Mouse (Mus musculus) MEL (cell line): ENCODE measurements around the gene Zfand3. TPM values are rescaled to one million over a fixed set of nuclear protein-coding genes. Genes with fewer than 3 reads are reported as not detected.

Experiments
- DNase-seq: peaks from one replicate; pipeline ENCODE4 v3.0.0; 2011; ENCODE audit warnings: low read depth, low spot score
- H3K27ac ChIP-seq: 2 replicates; pipeline ENCODE4 v1.5.1; 2012; ENCODE audit warnings: low read depth, mild to moderate bottlenecking, control low read depth, low read length, moderate library complexity; ENCODE audit not compliant: control insufficient read depth
- H3K27me3 ChIP-seq, 2 experiments: fragments of 150-350 bp in 1 of 2; sonication (generic) in 1 of 2; 2 replicates each; pipeline ENCODE4 v1.6.1; 2012; ENCODE audit warnings: low read length in 2 of 2, mild to moderate bottlenecking in 2 of 2, improper control_type of control experiment in 1 of 2, moderate library complexity in 1 of 2; ENCODE audit not compliant: insufficient read depth in 2 of 2, control insufficient read depth in 1 of 2
- H3K36me3 ChIP-seq, 2 experiments: 2 replicates each; pipeline ENCODE4 v1.6.1; 2012 to 2014; ENCODE audit warnings: low read length in 2 of 2, improper control_type of control experiment in 1 of 2, inconsistent platforms in 1 of 2, mild to moderate bottlenecking in 1 of 2; ENCODE audit not compliant: insufficient read depth in 2 of 2, control insufficient read depth in 1 of 2
- H3K4me1 ChIP-seq, 2 experiments: fragments of 150-350 bp in 1 of 2; sonication (generic) in 1 of 2; 2 replicates each; pipeline ENCODE4 v1.6.1; 2012; ENCODE audit warnings: low read length in 2 of 2, improper control_type of control experiment in 1 of 2, mild to moderate bottlenecking in 1 of 2; ENCODE audit not compliant: insufficient read depth in 2 of 2, control insufficient read depth in 1 of 2
- H3K4me3 ChIP-seq, 2 experiments: fragments of 150-350 bp in 1 of 2; sonication (generic) in 1 of 2; 2 replicates each; pipeline ENCODE4 v1.5.1; 2012; ENCODE audit warnings: low read depth in 2 of 2, low read length in 2 of 2, mild to moderate bottlenecking in 2 of 2, moderate library complexity in 2 of 2, control low read depth in 1 of 2, improper control_type of control experiment in 1 of 2; ENCODE audit not compliant: control insufficient read depth in 1 of 2, insufficient read depth in 1 of 2
- H3K79me2 ChIP-seq: 2 replicates; pipeline ENCODE4 v1.6.1; 2012; ENCODE audit warnings: mild to moderate bottlenecking, low read length, moderate library complexity; ENCODE audit not compliant: control insufficient read depth, poor library complexity, insufficient read depth
- H3K9ac ChIP-seq: 2 replicates; pipeline ENCODE4 v1.6.1; 2012; ENCODE audit warnings: low read depth, mild to moderate bottlenecking, control low read depth, low read length, moderate library complexity; ENCODE audit not compliant: control insufficient read depth, poor library complexity, severe bottlenecking
- H3K9me3 ChIP-seq: fragments of 150-350 bp; sonication (generic); replicated peaks from 2 replicates; pipeline ENCODE4 v1.6.1; 2012; ENCODE audit warnings: mild to moderate bottlenecking, low read length, improper control_type of control experiment, moderate library complexity; ENCODE audit not compliant: insufficient read depth
- CHD1 ChIP-seq: IDR thresholded peaks from 2 replicates; pipeline ENCODE4 v1.6.1; 2012; ENCODE audit warnings: low read depth, mild to moderate bottlenecking, inconsistent platforms, low read length, improper control_type of control experiment
- CHD2 ChIP-seq: IDR thresholded peaks from 2 replicates; pipeline ENCODE4 v1.6.1; 2011; ENCODE audit warnings: low read length, improper control_type of control experiment
- CTCF ChIP-seq, 3 experiments: IDR thresholded peaks in 2 of 3; conservative IDR thresholded peaks in 1 of 3; 2 replicates each; pipeline ENCODE4 v1.5.1; 2011 to 2012; ENCODE audit warnings: low read length in 3 of 3, low read depth in 2 of 3, mild to moderate bottlenecking in 2 of 3, improper control_type of control experiment in 1 of 3, inconsistent platforms in 1 of 3, mixed read lengths in 1 of 3, moderate library complexity in 1 of 3; ENCODE audit not compliant: control insufficient read depth in 1 of 3, insufficient read depth in 1 of 3, poor library complexity in 1 of 3, severe bottlenecking in 1 of 3
- E2F4 ChIP-seq: IDR thresholded peaks from 2 replicates; pipeline ENCODE4 v1.6.1; 2011; ENCODE audit warnings: low read depth, low read length, improper control_type of control experiment, borderline replicate concordance
- ETS1 ChIP-seq: IDR thresholded peaks from 2 replicates; pipeline ENCODE4 v1.6.1; 2012; ENCODE audit warnings: low read depth, mild to moderate bottlenecking, inconsistent platforms, low read length, improper control_type of control experiment, moderate library complexity
- GABPA ChIP-seq: IDR thresholded peaks from 2 replicates; pipeline ENCODE4 v1.6.1; 2012; ENCODE audit warnings: low read depth, mild to moderate bottlenecking, inconsistent platforms, low read length, improper control_type of control experiment, moderate library complexity
- GATA1 ChIP-seq: IDR thresholded peaks from 2 replicates; pipeline ENCODE4 v1.6.1; 2011; ENCODE audit warnings: low read depth, low read length, improper control_type of control experiment
- JUND ChIP-seq: IDR thresholded peaks from 2 replicates; pipeline ENCODE4 v1.6.1; 2011; ENCODE audit warnings: low read depth, mild to moderate bottlenecking, improper control_type of control experiment, low read length
- MAX ChIP-seq: IDR thresholded peaks from 2 replicates; pipeline ENCODE4 v1.6.1; 2011; ENCODE audit warnings: low read length, improper control_type of control experiment
- MAZ ChIP-seq: IDR thresholded peaks from 2 replicates; pipeline ENCODE4 v1.6.1; 2012; ENCODE audit warnings: low read depth, mild to moderate bottlenecking, inconsistent platforms, low read length, improper control_type of control experiment
- MYB ChIP-seq: IDR thresholded peaks from 2 replicates; pipeline ENCODE4 v1.6.1; 2011; ENCODE audit warnings: mild to moderate bottlenecking, low read depth, low read length, improper control_type of control experiment
- NRF1 ChIP-seq: IDR thresholded peaks from 2 replicates; pipeline ENCODE4 v1.6.1; 2014; ENCODE audit warnings: low read depth, mild to moderate bottlenecking, inconsistent platforms, low read length, improper control_type of control experiment, moderate library complexity; ENCODE audit not compliant: poor library complexity, insufficient read depth, severe bottlenecking
- POLR2A ChIP-seq, 2 experiments: IDR thresholded peaks; 2 replicates each; pipeline ENCODE4 v1.6.1; 2011 to 2012; ENCODE audit warnings: low read length in 2 of 2, mild to moderate bottlenecking in 2 of 2, control low read depth in 1 of 2, improper control_type of control experiment in 1 of 2, low read depth in 1 of 2, moderate library complexity in 1 of 2; ENCODE audit not compliant: control insufficient read depth in 1 of 2, insufficient read depth in 1 of 2, poor library complexity in 1 of 2
- POLR2AphosphoS2 ChIP-seq: IDR thresholded peaks from 2 replicates; pipeline ENCODE4 v1.6.1; 2011; ENCODE audit warnings: low read length, improper control_type of control experiment
- RAD21 ChIP-seq: IDR thresholded peaks from 2 replicates; pipeline ENCODE4 v1.6.1; 2011; ENCODE audit warnings: mild to moderate bottlenecking, low read depth, low read length, improper control_type of control experiment
- SMC3 ChIP-seq: IDR thresholded peaks from 2 replicates; pipeline ENCODE4 v1.6.1; 2011; ENCODE audit warnings: low read depth, low read length, improper control_type of control experiment
- TAL1 ChIP-seq: IDR thresholded peaks from 2 replicates; pipeline ENCODE4 v1.6.1; 2012; ENCODE audit warnings: mild to moderate bottlenecking, inconsistent platforms, low read length, moderate library complexity, mixed read lengths
- UBTF ChIP-seq: IDR thresholded peaks from 2 replicates; pipeline ENCODE4 v1.6.1; 2012; ENCODE audit warnings: low read depth, mild to moderate bottlenecking, inconsistent platforms, low read length, improper control_type of control experiment, moderate library complexity, borderline replicate concordance; ENCODE audit not compliant: insufficient read depth
- USF1 ChIP-seq: IDR thresholded peaks from 2 replicates; pipeline ENCODE4 v1.6.1; 2014; ENCODE audit warnings: low read depth, mild to moderate bottlenecking, inconsistent platforms, low read length, improper control_type of control experiment, moderate library complexity
- USF2 ChIP-seq, 2 experiments: IDR thresholded peaks; 2 replicates each; pipeline ENCODE4 v1.6.1; 2011 to 2012; ENCODE audit warnings: improper control_type of control experiment in 2 of 2, low read length in 2 of 2, borderline replicate concordance in 1 of 2, inconsistent platforms in 1 of 2, low read depth in 1 of 2, mild to moderate bottlenecking in 1 of 2; ENCODE audit not compliant: insufficient read depth in 1 of 2
- ZC3H11A ChIP-seq: IDR thresholded peaks from 2 replicates; pipeline ENCODE4 v1.6.1; 2012; ENCODE audit warnings: low read depth, mild to moderate bottlenecking, inconsistent platforms, low read length, improper control_type of control experiment
- ZKSCAN1 ChIP-seq: IDR thresholded peaks from 2 replicates; pipeline ENCODE4 v1.6.1; 2012; ENCODE audit warnings: low read depth, mild to moderate bottlenecking, inconsistent platforms, low read length, improper control_type of control experiment, moderate library complexity
- ZNF384 ChIP-seq: IDR thresholded peaks from 2 replicates; pipeline ENCODE4 v1.6.1; 2012; ENCODE audit warnings: low read depth, mild to moderate bottlenecking, inconsistent platforms, low read length, improper control_type of control experiment
- polyA plus RNA-seq, 2 experiments: library from polyadenylated mRNA; stranded (reverse) in 1 of 2; unstranded in 1 of 2; fragments of >175 nt in 1 of 2; fragments of >200 nt in 1 of 2; gene quantifications; 2 replicates each; pipeline versions ENCODE4 v1.2.1 to v1.2.4; 2012; ENCODE audit warnings: low replicate concordance in 2 of 2, low read depth in 1 of 2; ENCODE audit not compliant: insufficient read length in 2 of 2, insufficient read depth in 1 of 2, missing spikeins in 1 of 2
- total RNA-seq: library from RNA; depleted of rRNA; stranded (reverse); fragments of 300-350 nt; gene quantifications from 2 replicates; pipeline ENCODE4 v1.2.3, GENCODE M21; 2012

The Zfand3 gene
- total and polyA plus RNA-seq, 3 experiments, result 28.3 to 48.8 TPM; not detected in 1

GRCm38 (mm10) chr17:30242647-30243046 lies 238.1 kb downstream of the Zfand3 start:
- Histone ChIP-seq H3K27me3 (no peaks in the 10 kb centered on the region), H3K9ac (no peak overlapping the region), H3K9me3 (no peaks in the 10 kb centered on the region), H3K36me3 (no peaks in the 10 kb centered on the region), H3K79me2 (no peaks in the 10 kb centered on the region)
- DNase-seq, result no peak
- TF ChIP-seq JUND, result no peak
- no peak for TF ChIP-seq ZKSCAN1
- no peak for TF ChIP-seq CHD2
- TF ChIP-seq SMC3, result no peak
- no peak for TF ChIP-seq RAD21
- no peak for TF ChIP-seq CTCF (IDR thresholded peaks at IDR 0.05 in 2 of 3, conservative IDR thresholded peaks at IDR 0.05 in 1 of 3; ENCODE audit: control insufficient read depth in 1 of 3, insufficient read depth in 1 of 3, low read depth in 2 of 3, low read length in 3 of 3, poor library complexity in 1 of 3, severe bottlenecking in 1 of 3)
- no peak for TF ChIP-seq CHD1
- TF ChIP-seq USF1, result no peak
- no peak for TF ChIP-seq MAZ
- no peak for TF ChIP-seq ZNF384
- TF ChIP-seq MYB, result no peak
- TF ChIP-seq UBTF, result no peak
- no peak for TF ChIP-seq TAL1
- no peak for TF ChIP-seq ZC3H11A
- TF ChIP-seq, all 39 proteins: peak for 0
- Histone ChIP-seq H3K4me3 (no peak overlapping the region), H3K4me1 (peaks cover 0 to 7% of the 10 kb centered on the region in 2 experiments; a peak in 1 of 4 replicates), H3K27ac (no peak overlapping the region)

- no peak overlapping the region for H3K27ac ChIP-seq
- H3K36me3 ChIP-seq, result no peaks in the 10 kb centered on the region
- H3K9me3 ChIP-seq, result no peaks in the 10 kb centered on the region
- H3K27me3 ChIP-seq, result no peaks in the 10 kb centered on the region
- peaks cover 0 to 7% of the 10 kb centered on the region in 2 experiments; a peak in 1 of 4 replicates for H3K4me1 ChIP-seq
- no peak for TF ChIP-seq POLR2A (IDR thresholded peaks at IDR 0.05; ENCODE audit: control insufficient read depth in 1 of 2, insufficient read depth in 1 of 2, low read depth in 1 of 2, low read length in 2 of 2, poor library complexity in 1 of 2)
- TF ChIP-seq USF1, result no peak
- TF ChIP-seq CHD2, result no peak
- TF ChIP-seq ETS1, result no peak
- TF ChIP-seq JUND, result no peak
- no peak for TF ChIP-seq USF2 (IDR thresholded peaks at IDR 0.05; ENCODE audit: borderline replicate concordance in 1 of 2, insufficient read depth in 1 of 2, low read depth in 1 of 2, low read length in 2 of 2)
- TF ChIP-seq E2F4, result no peak
- no peak for TF ChIP-seq ZC3H11A
- no peak for TF ChIP-seq SMC3
- TF ChIP-seq MYB, result no peak
- TF ChIP-seq POLR2AphosphoS2, result no peak
- no peak for TF ChIP-seq NRF1
- no peak for TF ChIP-seq MAZ
- no peak; the same call in 1 of the 2 replicates for TF ChIP-seq RAD21
- no peak for TF ChIP-seq GATA1
- no peak for TF ChIP-seq CTCF (IDR thresholded peaks at IDR 0.05 in 2 of 3, conservative IDR thresholded peaks at IDR 0.05 in 1 of 3; ENCODE audit: control insufficient read depth in 1 of 3, insufficient read depth in 1 of 3, low read depth in 2 of 3, low read length in 3 of 3, poor library complexity in 1 of 3, severe bottlenecking in 1 of 3)
- TF ChIP-seq MAX, result no peak
- no peak for TF ChIP-seq GABPA
- H3K4me3 ChIP-seq, result no peak overlapping the region
- no peak overlapping the region for H3K9ac ChIP-seq
- DNase-seq, result no peak
- no peaks in the 10 kb centered on the region for H3K79me2 ChIP-seq
Observed at GRCm38 (mm10) chr17:30243540-30243939, 239.0 kb downstream of the Zfand3 start.
